Mouse (Mus musculus): ENCODE data around the gene Aloxe3. TPM values are rescaled to one million over a fixed set of nuclear protein-coding genes. Genes with fewer than 3 reads are reported as not detected.

Gene Aloxe3
- polyA plus RNA-seq, 1 experiment from 2014 or later = 1.1 TPM

- H3K4me2 ChIP-seq = peak overlapping the region; percentile 78
- H3K4me1 ChIP-seq = peaks cover 14% of the 10 kb centered on the region
- H3K9me3 ChIP-seq = no peaks in the 10 kb centered on the region
- no peak overlapping the region for H3K27ac ChIP-seq
- no peak for ATAC-seq (ENCODE audit: insufficient number of reproducible peaks, insufficient read depth, low FRiP score, low TSS enrichment, low read depth)
- H3K36me3 ChIP-seq = no peaks in the 10 kb centered on the region
- peaks cover 4% of the 10 kb centered on the region; the same call in 1 of the 2 replicates for H3K27me3 ChIP-seq
- H3K9ac ChIP-seq = peak overlapping the region; percentile 69; the same call in 1 of the 2 replicates
- WGBS = 16% methylated on average over 5 of the region's 5 CpGs
- H3K4me3 ChIP-seq = peak overlapping the region; percentile 54
Measured at GRCm38 (mm10) chr11:69133566-69133922, 7.8 kb downstream of the Aloxe3 start.

GRCm38 (mm10) chr11:69133923-69134621, 8.4 kb downstream of the Aloxe3 start:
- Histone ChIP-seq H3K27ac (0 out of 2 replicates have a peak overlapping the region, but pooled peaks have one; percentile 49), H3K4me1 (peaks cover 14% of the 10 kb centered on the region), H3K9ac (peak overlapping the region; percentile 69), H3K9me3 (no peaks in the 10 kb centered on the region), H3K4me3 (peak overlapping the region; percentile 54), H3K36me3 (no peaks in the 10 kb centered on the region), H3K27me3 (peaks cover 4% of the 10 kb centered on the region; the same call in 1 of the 2 replicates), H3K4me2 (peak overlapping the region; percentile 78)
- peak; percentile 66 for ATAC-seq (ENCODE audit: insufficient number of reproducible peaks, insufficient read depth, low FRiP score, low TSS enrichment, low read depth)
- WGBS = 1% methylated on average over 34 of the region's 34 CpGs

GRCm38 (mm10) chr11:69134622-69134968, 8.9 kb downstream of the Aloxe3 start:
- peak overlapping the region; percentile 69 for H3K9ac ChIP-seq
- 18% methylated on average over 8 of the region's 8 CpGs for WGBS
- H3K9me3 ChIP-seq = no peaks in the 10 kb centered on the region
- peak overlapping the region; percentile 78 for H3K4me2 ChIP-seq
- peaks cover 14% of the 10 kb centered on the region for H3K4me1 ChIP-seq
- peak overlapping the region; percentile 54 for H3K4me3 ChIP-seq
- ATAC-seq (ENCODE audit: insufficient number of reproducible peaks, insufficient read depth, low FRiP score, low TSS enrichment, low read depth) = 0 out of 2 replicates have a peak, but pooled peaks have one; percentile 7
- no peaks in the 10 kb centered on the region for H3K36me3 ChIP-seq
- H3K27me3 ChIP-seq = peaks cover 4% of the 10 kb centered on the region; the same call in 1 of the 2 replicates
- 0 out of 2 replicates have a peak overlapping the region, but pooled peaks have one; percentile 49 for H3K27ac ChIP-seq

- WGBS = 83% methylated on average over 6 of the region's 6 CpGs
- ATAC-seq (ENCODE audit: insufficient number of reproducible peaks, insufficient read depth, low FRiP score, low TSS enrichment, low read depth) = no peak
Measured at GRCm38 (mm10) chr11:69135361-69135760, 9.7 kb downstream of the Aloxe3 start.

GRCm38 (mm10) chr11:69147546-69147945, 21.9 kb downstream of the Aloxe3 start:
- 61% methylated on average over 7 of the region's 7 CpGs for WGBS
- Histone ChIP-seq H3K36me3 (no peaks in the 10 kb centered on the region), H3K4me2 (no peak overlapping the region), H3K4me1 (peaks cover 14% of the 10 kb centered on the region), H3K27me3 (0 out of 2 replicates have a peak, but pooled peaks cover 3% of the 10 kb centered on the region), H3K9ac (no peak overlapping the region), H3K27ac (no peak overlapping the region), H3K4me3 (no peak overlapping the region), H3K9me3 (no peaks in the 10 kb centered on the region)
- no peak for ATAC-seq (ENCODE audit: insufficient number of reproducible peaks, insufficient read depth, low FRiP score, low TSS enrichment, low read depth)

More at GRCm38 (mm10) chr11:69135361-69135760, 9.7 kb downstream of the Aloxe3 start:
- Histone ChIP-seq H3K4me3 (no peak overlapping the region), H3K27me3 (peaks cover 4% of the 10 kb centered on the region; the same call in 1 of the 2 replicates), H3K9me3 (no peaks in the 10 kb centered on the region), H3K36me3 (no peaks in the 10 kb centered on the region), H3K4me2 (no peak overlapping the region), H3K9ac (no peak overlapping the region), H3K4me1 (peaks cover 14% of the 10 kb centered on the region), H3K27ac (no peak overlapping the region)

- Histone ChIP-seq H3K27ac (no peak overlapping the region), H3K27me3 (0 out of 2 replicates have a peak, but pooled peaks cover 3% of the 10 kb centered on the region), H3K4me1 (peaks cover 14% of the 10 kb centered on the region), H3K4me3 (no peak overlapping the region), H3K9ac (no peak overlapping the region), H3K9me3 (no peaks in the 10 kb centered on the region), H3K36me3 (no peaks in the 10 kb centered on the region), H3K4me2 (no peak overlapping the region)
- no peak for ATAC-seq (ENCODE audit: insufficient number of reproducible peaks, insufficient read depth, low FRiP score, low TSS enrichment, low read depth)
- 90% methylated on average over 5 of the region's 5 CpGs for WGBS
Measured at GRCm38 (mm10) chr11:69148451-69148960, 22.8 kb downstream of the Aloxe3 start.

- Histone ChIP-seq H3K36me3 (no peaks in the 10 kb centered on the region), H3K4me1 (peaks cover 14% of the 10 kb centered on the region), H3K27ac (no peak overlapping the region), H3K4me2 (no peak overlapping the region), H3K9ac (peak overlapping the region; percentile 51; the same call in 1 of the 2 replicates), H3K9me3 (no peaks in the 10 kb centered on the region), H3K27me3 (0 out of 2 replicates have a peak, but pooled peaks cover 7% of the 10 kb centered on the region), H3K4me3 (no peak overlapping the region)
- WGBS = 84% methylated on average over 6 of the region's 6 CpGs
- ATAC-seq (ENCODE audit: insufficient number of reproducible peaks, insufficient read depth, low FRiP score, low TSS enrichment, low read depth) = no peak
Measured at GRCm38 (mm10) chr11:69149728-69150127, 24.0 kb downstream of the Aloxe3 start.

- H3K4me2 ChIP-seq = peak overlapping the region; percentile 63
- H3K27ac ChIP-seq = 0 out of 2 replicates have a peak overlapping the region, but pooled peaks have one; percentile 17
- 8% methylated on average over 7 of the region's 7 CpGs for WGBS
- H3K4me1 ChIP-seq = peaks cover 14% of the 10 kb centered on the region
- no peaks in the 10 kb centered on the region for H3K9me3 ChIP-seq
- H3K27me3 ChIP-seq = peaks cover 10% of the 10 kb centered on the region; the same call in 1 of the 2 replicates
- ATAC-seq (ENCODE audit: insufficient number of reproducible peaks, insufficient read depth, low FRiP score, low TSS enrichment, low read depth) = no peak
- H3K36me3 ChIP-seq = no peaks in the 10 kb centered on the region
- peak overlapping the region; percentile 41 for H3K4me3 ChIP-seq
- H3K9ac ChIP-seq = peak overlapping the region; percentile 60
Measured at GRCm38 (mm10) chr11:69150444-69150843, 24.7 kb downstream of the Aloxe3 start.

- 0 out of 2 replicates have a peak overlapping the region, but pooled peaks have one; percentile 17 for H3K27ac ChIP-seq
- WGBS = 36% methylated on average over 6 of the region's 6 CpGs
- H3K9me3 ChIP-seq = no peaks in the 10 kb centered on the region
- peaks cover 13% of the 10 kb centered on the region; the same call in 1 of the 2 replicates for H3K27me3 ChIP-seq
- peak overlapping the region; percentile 63 for H3K4me2 ChIP-seq
- no peaks in the 10 kb centered on the region for H3K36me3 ChIP-seq
- H3K4me3 ChIP-seq = peak overlapping the region; percentile 41
- peaks cover 14% of the 10 kb centered on the region for H3K4me1 ChIP-seq
- H3K9ac ChIP-seq = peak overlapping the region; percentile 60
- no peak for ATAC-seq (ENCODE audit: insufficient number of reproducible peaks, insufficient read depth, low FRiP score, low TSS enrichment, low read depth)
Measured at GRCm38 (mm10) chr11:69151004-69151403, 25.3 kb downstream of the Aloxe3 start.

- ATAC-seq (ENCODE audit: insufficient number of reproducible peaks, insufficient read depth, low FRiP score, low TSS enrichment, low read depth) = no peak
- WGBS = 80% methylated on average over 8 of the region's 8 CpGs
Measured at GRCm38 (mm10) chr11:69153831-69154230, 28.1 kb downstream of the Aloxe3 start.

GRCm38 (mm10) chr11:69155351-69155750, 29.7 kb downstream of the Aloxe3 start:
- no peak overlapping the region for H3K4me2 ChIP-seq
- no peak overlapping the region for H3K27ac ChIP-seq
- WGBS = 54% methylated on average over 1 of the region's 1 CpGs
- H3K9ac ChIP-seq = no peak overlapping the region
- peaks cover 21% of the 10 kb centered on the region for H3K4me1 ChIP-seq
- peaks cover 45% of the 10 kb centered on the region for H3K27me3 ChIP-seq
- no peaks in the 10 kb centered on the region for H3K9me3 ChIP-seq
- H3K36me3 ChIP-seq = no peaks in the 10 kb centered on the region
- H3K4me3 ChIP-seq = no peak overlapping the region
- ATAC-seq (ENCODE audit: insufficient number of reproducible peaks, insufficient read depth, low FRiP score, low TSS enrichment, low read depth) = no peak

More at GRCm38 (mm10) chr11:69153831-69154230, 28.1 kb downstream of the Aloxe3 start:
- peaks cover 40% of the 10 kb centered on the region for H3K27me3 ChIP-seq
- H3K36me3 ChIP-seq = no peaks in the 10 kb centered on the region
- no peaks in the 10 kb centered on the region for H3K9me3 ChIP-seq
- no peak overlapping the region for H3K9ac ChIP-seq
- peaks cover 23% of the 10 kb centered on the region for H3K4me1 ChIP-seq
- no peak overlapping the region for H3K4me3 ChIP-seq
- no peak overlapping the region for H3K4me2 ChIP-seq
- no peak overlapping the region for H3K27ac ChIP-seq
